Mouse (Mus musculus) MEL (cell line): ENCODE measurements at regions not wholly inside any gene's neighbourhood (a gene's known extent, or its start where the extent isn't known, plus 50 kb on each side); places are given as distances from the start of the nearest gene placed in this dataset.

Experiments used
- CHD1 ChIP-seq: IDR thresholded peaks from 2 replicates; pipeline ENCODE4 v1.6.1; 2012; ENCODE audit warnings: low read depth, mild to moderate bottlenecking, inconsistent platforms, low read length, improper control_type of control experiment
- CHD2 ChIP-seq: IDR thresholded peaks from 2 replicates; pipeline ENCODE4 v1.6.1; 2011; ENCODE audit warnings: low read length, improper control_type of control experiment
- CTCF ChIP-seq, 3 experiments: IDR thresholded peaks in 2 of 3; conservative IDR thresholded peaks in 1 of 3; 2 replicates each; pipeline ENCODE4 v1.5.1; 2011 to 2012; ENCODE audit warnings: low read length in 3 of 3, low read depth in 2 of 3, mild to moderate bottlenecking in 2 of 3, improper control_type of control experiment in 1 of 3, inconsistent platforms in 1 of 3, mixed read lengths in 1 of 3, moderate library complexity in 1 of 3; ENCODE audit not compliant: control insufficient read depth in 1 of 3, insufficient read depth in 1 of 3, poor library complexity in 1 of 3, severe bottlenecking in 1 of 3
- EP300 ChIP-seq, 2 experiments: IDR thresholded peaks; 2 replicates each; pipeline ENCODE4 v1.6.1; 2011; ENCODE audit warnings: improper control_type of control experiment in 2 of 2, low read length in 2 of 2, low read depth in 1 of 2, mild to moderate bottlenecking in 1 of 2
- ETS1 ChIP-seq: IDR thresholded peaks from 2 replicates; pipeline ENCODE4 v1.6.1; 2012; ENCODE audit warnings: low read depth, mild to moderate bottlenecking, inconsistent platforms, low read length, improper control_type of control experiment, moderate library complexity
- POLR2A ChIP-seq, 2 experiments: IDR thresholded peaks; 2 replicates each; pipeline ENCODE4 v1.6.1; 2011 to 2012; ENCODE audit warnings: low read length in 2 of 2, mild to moderate bottlenecking in 2 of 2, control low read depth in 1 of 2, improper control_type of control experiment in 1 of 2, low read depth in 1 of 2, moderate library complexity in 1 of 2; ENCODE audit not compliant: control insufficient read depth in 1 of 2, insufficient read depth in 1 of 2, poor library complexity in 1 of 2
- POLR2AphosphoS2 ChIP-seq: IDR thresholded peaks from 2 replicates; pipeline ENCODE4 v1.6.1; 2011; ENCODE audit warnings: low read length, improper control_type of control experiment
- TAL1 ChIP-seq: IDR thresholded peaks from 2 replicates; pipeline ENCODE4 v1.6.1; 2012; ENCODE audit warnings: mild to moderate bottlenecking, inconsistent platforms, low read length, moderate library complexity, mixed read lengths

GRCm38 (mm10) chr3:66685136-66685535, 296.1 kb upstream of the Rsrc1 start:
- TF ChIP-seq POLR2AphosphoS2: no peak
- no peak for TF ChIP-seq ETS1
- no peak for TF ChIP-seq EP300 (IDR thresholded peaks at IDR 0.05; ENCODE audit: low read depth in 1 of 2, low read length in 2 of 2)
- TF ChIP-seq POLR2A (IDR thresholded peaks at IDR 0.05; ENCODE audit: control insufficient read depth in 1 of 2, insufficient read depth in 1 of 2, low read depth in 1 of 2, low read length in 2 of 2, poor library complexity in 1 of 2): no peak
- no peak for TF ChIP-seq CHD1
- TF ChIP-seq CHD2: no peak
- TF ChIP-seq CTCF (IDR thresholded peaks at IDR 0.05 in 2 of 3, conservative IDR thresholded peaks at IDR 0.05 in 1 of 3; ENCODE audit: control insufficient read depth in 1 of 3, insufficient read depth in 1 of 3, low read depth in 2 of 3, low read length in 3 of 3, poor library complexity in 1 of 3, severe bottlenecking in 1 of 3): no peak
- TF ChIP-seq TAL1: no peak
